Mouse (Mus musculus) intestine, postnatal 0 days (tissue): ENCODE measurements at regions not wholly inside any gene's neighbourhood (a gene's known extent, or its start where the extent isn't known, plus 50 kb on each side); places are given as distances from the start of the nearest gene placed in this dataset.

Source experiments
- ATAC-seq: fragments of 200-750 bp; cut with Nextera tagmentation; 2 replicates; pipeline ENCODE4 v1.8.0; 2017; ENCODE audit warnings: mild to moderate bottlenecking, moderate TSS enrichment, moderate library complexity
- H3K27ac ChIP-seq: fragments of 300-500 bp; sonication (generic); 2 replicates; pipeline ENCODE4 v1.5.1; 2014; ENCODE audit warnings: mild to moderate bottlenecking, low read depth, low read length, moderate library complexity
- H3K27me3 ChIP-seq: fragments of 300-500 bp; sonication (generic); replicated peaks from 2 replicates; pipeline ENCODE4 v1.6.1; 2014; ENCODE audit warnings: low read length, mixed read lengths; ENCODE audit not compliant: control insufficient read depth, insufficient read depth
- H3K36me3 ChIP-seq: fragments of 300-500 bp; sonication (generic); 2 replicates; pipeline ENCODE4 v1.6.1; 2014; ENCODE audit warnings: mild to moderate bottlenecking, moderate library complexity; ENCODE audit not compliant: control insufficient read depth, insufficient read depth
- H3K4me1 ChIP-seq: fragments of 300-500 bp; sonication (generic); replicated peaks from 2 replicates; pipeline ENCODE4 v1.6.1; 2014; ENCODE audit warnings: antibody characterized with exemption, low read length, mixed read lengths; ENCODE audit not compliant: control insufficient read depth, insufficient read depth
- H3K4me2 ChIP-seq: fragments of 300-500 bp; sonication (generic); replicated peaks from 2 replicates; pipeline ENCODE4 v1.6.1; 2014; ENCODE audit warnings: low read depth, mild to moderate bottlenecking, moderate library complexity
- H3K4me3 ChIP-seq: fragments of 300-500 bp; sonication (generic); 2 replicates; pipeline ENCODE4 v1.5.1; 2014; ENCODE audit warnings: low read depth, low read length
- H3K9ac ChIP-seq: fragments of 300-500 bp; sonication (generic); 2 replicates; pipeline ENCODE4 v1.6.1; 2014; ENCODE audit warnings: mild to moderate bottlenecking, low read depth, low read length
- H3K9me3 ChIP-seq: fragments of 300-500 bp; sonication (generic); 2 replicates; pipeline ENCODE4 v1.6.1; 2016; ENCODE audit warnings: mixed run types; ENCODE audit not compliant: control insufficient read depth
- CTCF ChIP-seq: sonication (generic); IDR thresholded peaks from 2 replicates; pipeline ENCODE4 v1.5.1; 2016; ENCODE audit warnings: low read depth, mild to moderate bottlenecking, control low read depth, antibody characterized with exemption, moderate library complexity
- WGBS: fragments of 180-500 bp; shearing (Covaris S2); extraction: QIAGEN DNeasy Blood & Tissue Kit; methylation state at CpG from one replicate; pipeline ENCODE4 v1.1.7; 2014; 5-methylcytosine and 5-hydroxymethylcytosine counted together

- no peak for ATAC-seq
- WGBS: 77% methylated on average over 2 of the region's 2 CpGs
These were observed 1308.9 kb upstream of the A1bg start for GRCm38 (mm10) chr15:62231709-62232108.

GRCm38 (mm10) chr15:62230773-62231172 is 1308.0 kb upstream of the A1bg start:
- WGBS: 62% methylated on average over 5 of the region's 5 CpGs
- no peak overlapping the region for H3K9ac ChIP-seq
- no peak overlapping the region for H3K27ac ChIP-seq
- H3K4me3 ChIP-seq: no peak overlapping the region
- no peaks in the 10 kb centered on the region for H3K9me3 ChIP-seq
- no peaks in the 10 kb centered on the region for H3K27me3 ChIP-seq
- TF ChIP-seq CTCF: no peak
- no peak overlapping the region for H3K4me2 ChIP-seq
- H3K36me3 ChIP-seq: no peaks in the 10 kb centered on the region
- no peaks in the 10 kb centered on the region for H3K4me1 ChIP-seq
- ATAC-seq: peak; percentile 79

More at GRCm38 (mm10) chr15:62231709-62232108, 1308.9 kb upstream of the A1bg start:
- Histone ChIP-seq H3K27ac (no peak overlapping the region), H3K4me1 (no peaks in the 10 kb centered on the region), H3K9me3 (no peaks in the 10 kb centered on the region), H3K27me3 (no peaks in the 10 kb centered on the region), H3K9ac (no peak overlapping the region), H3K36me3 (no peaks in the 10 kb centered on the region), H3K4me2 (no peak overlapping the region), H3K4me3 (no peak overlapping the region)
- no peak for TF ChIP-seq CTCF

GRCm38 (mm10) chr15:62229491-62230283 is 1306.9 kb upstream of the A1bg start:
- no peaks in the 10 kb centered on the region for H3K36me3 ChIP-seq
- no peak for TF ChIP-seq CTCF
- WGBS: 69% methylated on average over 8 of the region's 8 CpGs
- no peaks in the 10 kb centered on the region for H3K27me3 ChIP-seq
- no peak for ATAC-seq
- no peak overlapping the region for H3K4me2 ChIP-seq
- H3K9me3 ChIP-seq: no peaks in the 10 kb centered on the region
- H3K4me1 ChIP-seq: no peaks in the 10 kb centered on the region
- no peak overlapping the region for H3K9ac ChIP-seq
- H3K27ac ChIP-seq: no peak overlapping the region
- no peak overlapping the region for H3K4me3 ChIP-seq

- 83% methylated on average over 3 of the region's 3 CpGs for WGBS
- no peaks in the 10 kb centered on the region for H3K36me3 ChIP-seq
- H3K4me2 ChIP-seq: no peak overlapping the region
- no peaks in the 10 kb centered on the region for H3K4me1 ChIP-seq
- no peak overlapping the region for H3K9ac ChIP-seq
- TF ChIP-seq CTCF: no peak
- no peak for ATAC-seq
- H3K9me3 ChIP-seq: no peaks in the 10 kb centered on the region
- H3K27me3 ChIP-seq: no peaks in the 10 kb centered on the region
- H3K27ac ChIP-seq: no peak overlapping the region
- H3K4me3 ChIP-seq: no peak overlapping the region
These were observed 1306.2 kb upstream of the A1bg start for GRCm38 (mm10) chr15:62229023-62229422.

- Histone ChIP-seq H3K4me3 (no peak overlapping the region), H3K36me3 (no peaks in the 10 kb centered on the region), H3K27ac (no peak overlapping the region), H3K4me1 (no peaks in the 10 kb centered on the region), H3K4me2 (no peak overlapping the region), H3K9me3 (no peaks in the 10 kb centered on the region), H3K27me3 (no peaks in the 10 kb centered on the region), H3K9ac (no peak overlapping the region)
- TF ChIP-seq CTCF: no peak
- ATAC-seq: no peak
These were observed 1302.0 kb upstream of the A1bg start for GRCm38 (mm10) chr15:62224798-62225197.

- Histone ChIP-seq H3K36me3 (no peaks in the 10 kb centered on the region), H3K9ac (no peak overlapping the region), H3K27me3 (no peaks in the 10 kb centered on the region), H3K4me3 (no peak overlapping the region), H3K27ac (no peak overlapping the region), H3K9me3 (no peaks in the 10 kb centered on the region), H3K4me1 (no peaks in the 10 kb centered on the region), H3K4me2 (no peak overlapping the region)
- TF ChIP-seq CTCF: no peak
- ATAC-seq: no peak
- WGBS: 91% methylated on average over 3 of the region's 3 CpGs
These were observed 1301.4 kb upstream of the A1bg start for GRCm38 (mm10) chr15:62224191-62224590.
